Mouse (Mus musculus) forebrain, embryonic 15.5 days (tissue): ENCODE results near the gene H2-Eb2. TPM values are rescaled to one million over a fixed set of nuclear protein-coding genes. Genes with fewer than 3 reads are reported as not detected.
A peak's percentile ranks its signal among the peaks of the same experiment; 100 is the strongest.

Source experiments
- ATAC-seq: fragments of 200-750 bp; cut with Nextera tagmentation; replicated peaks from 2 replicates; pipeline ENCODE4 v1.8.0; 2017; ENCODE audit warnings: mild to moderate bottlenecking, moderate TSS enrichment, moderate library complexity
- H3K27ac ChIP-seq: fragments of 300-500 bp; sonication (generic); replicated peaks from 2 replicates; pipeline ENCODE4 v1.5.1; 2015; ENCODE audit warnings: mild to moderate bottlenecking, inconsistent platforms
- H3K27me3 ChIP-seq: fragments of 300-500 bp; sonication (generic); 2 replicates; pipeline ENCODE4 v1.6.1; 2015; ENCODE audit warnings: inconsistent platforms
- H3K36me3 ChIP-seq: fragments of 300-500 bp; sonication (generic); 2 replicates; pipeline ENCODE4 v1.6.1; 2015; ENCODE audit warnings: mild to moderate bottlenecking, inconsistent platforms
- H3K4me1 ChIP-seq: fragments of 300-500 bp; sonication (generic); 2 replicates; pipeline ENCODE4 v1.6.1; 2015; ENCODE audit warnings: inconsistent platforms
- H3K4me2 ChIP-seq: fragments of 300-500 bp; sonication (generic); replicated peaks from 2 replicates; pipeline ENCODE4 v1.6.1; 2015; ENCODE audit warnings: mild to moderate bottlenecking, inconsistent platforms
- H3K4me3 ChIP-seq: fragments of 300-500 bp; sonication (generic); 2 replicates; pipeline ENCODE4 v1.5.1; 2015; ENCODE audit warnings: mild to moderate bottlenecking, inconsistent platforms
- H3K9ac ChIP-seq: fragments of 300-500 bp; sonication (generic); replicated peaks from 2 replicates; pipeline ENCODE4 v1.6.1; 2015; ENCODE audit warnings: mild to moderate bottlenecking, inconsistent platforms
- H3K9me3 ChIP-seq: fragments of 300-500 bp; sonication (generic); 2 replicates; pipeline ENCODE4 v1.6.1; 2016; ENCODE audit warnings: inconsistent platforms
- WGBS: fragments of 180-500 bp; shearing (Covaris S2); methylation state at CpG from one replicate; pipeline ENCODE4 v1.1.7; 2015; ENCODE audit warnings: mixed read lengths; 5-methylcytosine and 5-hydroxymethylcytosine counted together
- polyA plus RNA-seq: library from polyadenylated mRNA; unstranded; fragments of >200 nt; fragmentation: Nextera tagmentation; extraction: Ambion mirVana; gene quantifications from 2 replicates; pipeline ENCODE4 v1.2.1, GENCODE M21; 2015

H2-Eb2 gene
- polyA plus RNA-seq, 1 experiment from 2014 or later = 0.14 TPM

GRCm38 (mm10) chr17:34295307-34295706 lies 30.2 kb upstream of the H2-Eb2 start:
- Histone ChIP-seq H3K4me3 (no peak overlapping the region), H3K36me3 (no peaks in the 10 kb centered on the region), H3K4me2 (no peak overlapping the region), H3K27me3 (no peaks in the 10 kb centered on the region), H3K27ac (no peak overlapping the region), H3K4me1 (no peaks in the 10 kb centered on the region; the same call in 1 of the 2 replicates), H3K9ac (no peak overlapping the region), H3K9me3 (no peaks in the 10 kb centered on the region)
- ATAC-seq = no peak

- Histone ChIP-seq H3K36me3 (no peaks in the 10 kb centered on the region), H3K4me3 (peak overlapping the region; percentile 38), H3K27ac (peak overlapping the region; percentile 18; the same call in 1 of the 2 replicates), H3K9me3 (no peaks in the 10 kb centered on the region), H3K27me3 (no peaks in the 10 kb centered on the region), H3K4me2 (peak overlapping the region; percentile 47), H3K9ac (peak overlapping the region; percentile 27), H3K4me1 (no peaks in the 10 kb centered on the region; the same call in 1 of the 2 replicates)
- WGBS = 21% methylated on average over 23 of the region's 23 CpGs
- ATAC-seq = peak; percentile 87
Measured at GRCm38 (mm10) chr17:34295891-34296794, 29.3 kb upstream of the H2-Eb2 start.

- H3K36me3 ChIP-seq = no peaks in the 10 kb centered on the region
- no peak for ATAC-seq
- H3K4me2 ChIP-seq = no peak overlapping the region
- no peaks in the 10 kb centered on the region for H3K27me3 ChIP-seq
- H3K9ac ChIP-seq = no peak overlapping the region
- no peaks in the 10 kb centered on the region for H3K9me3 ChIP-seq
- H3K4me1 ChIP-seq = no peaks in the 10 kb centered on the region; the same call in 1 of the 2 replicates
- no peak overlapping the region for H3K4me3 ChIP-seq
- no peak overlapping the region for H3K27ac ChIP-seq
- WGBS = 55% methylated on average over 3 of the region's 3 CpGs
Measured at GRCm38 (mm10) chr17:34299356-34299755, 26.1 kb upstream of the H2-Eb2 start.

- Histone ChIP-seq H3K27ac (no peak overlapping the region), H3K4me1 (no peaks in the 10 kb centered on the region; the same call in 1 of the 2 replicates), H3K9me3 (no peaks in the 10 kb centered on the region), H3K27me3 (no peaks in the 10 kb centered on the region), H3K4me2 (no peak overlapping the region), H3K9ac (no peak overlapping the region), H3K36me3 (no peaks in the 10 kb centered on the region), H3K4me3 (no peak overlapping the region)
- no peak for ATAC-seq
- 94% methylated on average over 8 of the region's 8 CpGs for WGBS
Measured at GRCm38 (mm10) chr17:34300071-34300470, 25.4 kb upstream of the H2-Eb2 start.

- Histone ChIP-seq H3K27me3 (no peaks in the 10 kb centered on the region), H3K9me3 (no peaks in the 10 kb centered on the region), H3K4me3 (no peak overlapping the region), H3K36me3 (no peaks in the 10 kb centered on the region), H3K4me2 (no peak overlapping the region), H3K9ac (no peak overlapping the region), H3K4me1 (no peaks in the 10 kb centered on the region; the same call in 1 of the 2 replicates), H3K27ac (no peak overlapping the region)
- 80% methylated on average over 23 of the region's 23 CpGs for WGBS
- no peak for ATAC-seq
Measured at GRCm38 (mm10) chr17:34300691-34301566, 24.5 kb upstream of the H2-Eb2 start.

- no peak for ATAC-seq
- H3K9me3 ChIP-seq = no peaks in the 10 kb centered on the region
- 85% methylated on average over 4 of the region's 4 CpGs for WGBS
- H3K4me3 ChIP-seq = no peak overlapping the region
- no peaks in the 10 kb centered on the region for H3K27me3 ChIP-seq
- H3K9ac ChIP-seq = no peak overlapping the region
- H3K4me2 ChIP-seq = no peak overlapping the region
- H3K4me1 ChIP-seq = no peaks in the 10 kb centered on the region
- no peaks in the 10 kb centered on the region for H3K36me3 ChIP-seq
- H3K27ac ChIP-seq = no peak overlapping the region
Measured at GRCm38 (mm10) chr17:34301670-34302190, 23.7 kb upstream of the H2-Eb2 start.

- no peak for ATAC-seq
- no peaks in the 10 kb centered on the region for H3K9me3 ChIP-seq
- no peak overlapping the region for H3K27ac ChIP-seq
- no peaks in the 10 kb centered on the region for H3K36me3 ChIP-seq
- H3K4me3 ChIP-seq = no peak overlapping the region
- no peaks in the 10 kb centered on the region for H3K27me3 ChIP-seq
- H3K4me1 ChIP-seq = no peaks in the 10 kb centered on the region
- no peak overlapping the region for H3K4me2 ChIP-seq
- WGBS = 90% methylated on average over 2 of the region's 2 CpGs
- H3K9ac ChIP-seq = no peak overlapping the region
Measured at GRCm38 (mm10) chr17:34303789-34304188, 21.7 kb upstream of the H2-Eb2 start.

- H3K4me2 ChIP-seq = no peak overlapping the region
- H3K4me3 ChIP-seq = no peak overlapping the region
- 28% methylated on average over 4 of the region's 4 CpGs for WGBS
- H3K9me3 ChIP-seq = no peaks in the 10 kb centered on the region
- no peaks in the 10 kb centered on the region for H3K27me3 ChIP-seq
- no peak overlapping the region for H3K27ac ChIP-seq
- H3K4me1 ChIP-seq = peaks cover 4% of the 10 kb centered on the region; the same call in 1 of the 2 replicates
- H3K9ac ChIP-seq = no peak overlapping the region
- no peak for ATAC-seq
- no peaks in the 10 kb centered on the region for H3K36me3 ChIP-seq
Measured at GRCm38 (mm10) chr17:34304751-34305150, 20.7 kb upstream of the H2-Eb2 start.

GRCm38 (mm10) chr17:34305380-34306030 lies 20.0 kb upstream of the H2-Eb2 start, which contains the start of gene H2-Eb1:
Gene H2-Eb1, plus strand, starts transcription at chr17:34305867.
- Histone ChIP-seq H3K36me3 (no peaks in the 10 kb centered on the region), H3K27ac (no peak within 1 kb of the TSS)
- ATAC-seq = peak; percentile 85

GRCm38 (mm10) chr17:34306407-34306806 lies 19.1 kb upstream of the H2-Eb2 start:
- WGBS = 88% methylated on average over 2 of the region's 2 CpGs
- no peak overlapping the region for H3K4me3 ChIP-seq
- H3K27ac ChIP-seq = no peak overlapping the region
- H3K27me3 ChIP-seq = no peaks in the 10 kb centered on the region
- H3K9ac ChIP-seq = no peak overlapping the region
- no peaks in the 10 kb centered on the region for H3K9me3 ChIP-seq
- H3K4me2 ChIP-seq = no peak overlapping the region
- ATAC-seq = no peak
- no peaks in the 10 kb centered on the region for H3K36me3 ChIP-seq
- H3K4me1 ChIP-seq = peaks cover 4% of the 10 kb centered on the region; the same call in 1 of the 2 replicates

More at GRCm38 (mm10) chr17:34305380-34306030, 20.0 kb upstream of the H2-Eb2 start, which contains the start of gene H2-Eb1:
- Histone ChIP-seq H3K27me3 (no peaks in the 10 kb centered on the region), H3K4me1 (peaks cover 4% of the 10 kb centered on the region; the same call in 1 of the 2 replicates), H3K9ac (no peak within 1 kb of the TSS), H3K4me3 (no peak within 1 kb of the TSS), H3K4me2 (no peak within 1 kb of the TSS), H3K9me3 (no peaks in the 10 kb centered on the region)

- Histone ChIP-seq H3K36me3 (no peaks in the 10 kb centered on the region), H3K4me1 (peaks cover 4% of the 10 kb centered on the region; the same call in 1 of the 2 replicates), H3K27me3 (no peaks in the 10 kb centered on the region), H3K9ac (no peak overlapping the region), H3K9me3 (no peaks in the 10 kb centered on the region), H3K4me3 (no peak overlapping the region), H3K4me2 (no peak overlapping the region), H3K27ac (no peak overlapping the region)
- ATAC-seq = no peak
Measured at GRCm38 (mm10) chr17:34307216-34307615, 18.2 kb upstream of the H2-Eb2 start.
